Mouse (Mus musculus) monocyte, adult 2 months (primary cell): ENCODE measurements at regions not wholly inside any gene's neighbourhood (a gene's known extent, or its start where the extent isn't known, plus 50 kb on each side); places are given as distances from the start of the nearest gene placed in this dataset.

Experiments used
- DNase-seq, 2 experiments: peaks; one replicate each; pipeline ENCODE4 v3.0.0; 2022; ENCODE audit warnings: low spot score in 2 of 2, low read depth in 1 of 2

DNA sequence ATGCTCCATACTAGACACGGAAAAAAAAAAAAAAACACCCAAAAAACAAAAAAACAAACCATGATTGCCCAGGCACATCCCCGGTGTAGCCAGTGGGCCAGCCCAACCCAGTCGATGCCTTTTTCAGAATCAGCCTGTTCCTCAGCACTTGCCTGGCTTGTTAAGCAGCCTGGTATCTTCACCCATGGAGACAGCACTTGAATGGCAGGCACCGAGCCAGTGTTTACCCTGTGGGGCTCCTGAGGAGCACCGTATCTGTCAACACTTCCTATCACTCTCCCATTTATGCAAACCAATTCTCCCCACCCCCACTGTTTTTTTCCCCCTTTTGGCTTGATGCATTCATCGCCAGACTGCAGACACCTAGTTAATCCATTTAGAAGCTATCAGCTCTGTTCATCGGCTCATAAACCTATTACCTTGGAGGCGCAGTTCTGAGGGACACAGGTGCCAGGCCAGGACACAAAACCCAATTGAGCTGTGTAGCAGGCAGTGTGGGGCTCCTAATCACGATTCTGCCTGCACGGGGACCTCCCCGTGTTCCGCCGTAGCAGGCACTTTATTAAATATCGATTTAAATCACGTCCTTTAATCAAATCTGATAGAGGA is 537.8 kb downstream of the Ofcc1 start:
- no peak for DNase-seq

DNA sequence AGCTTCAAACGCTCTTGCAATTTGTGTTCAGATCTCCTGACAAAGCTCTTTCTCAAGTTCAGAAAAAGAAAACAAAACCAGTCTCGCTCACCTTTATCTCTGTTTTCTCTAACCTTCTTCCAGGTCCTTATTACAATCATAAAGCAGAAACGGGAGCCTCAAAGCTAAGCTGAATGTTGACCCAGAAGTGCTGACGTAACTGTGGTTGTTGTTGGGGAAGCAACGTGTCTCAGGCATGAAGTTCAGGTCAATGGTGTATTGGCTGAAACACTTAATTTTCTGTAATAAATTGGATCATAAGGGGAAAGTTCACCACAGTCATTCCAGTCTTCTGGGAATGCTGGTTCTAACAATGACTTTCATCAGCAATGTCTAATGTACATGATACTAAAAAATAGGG is 586.7 kb downstream of the Ofcc1 start:
- no peak for DNase-seq

- DNase-seq = no peak
These were observed 587.1 kb downstream of the Ofcc1 start for GRCm38 (mm10) chr13:39774111-39774510.

GRCm38 (mm10) chr13:39769228-39769627 is 592.0 kb downstream of the Ofcc1 start:
- DNase-seq = no peak

DNA sequence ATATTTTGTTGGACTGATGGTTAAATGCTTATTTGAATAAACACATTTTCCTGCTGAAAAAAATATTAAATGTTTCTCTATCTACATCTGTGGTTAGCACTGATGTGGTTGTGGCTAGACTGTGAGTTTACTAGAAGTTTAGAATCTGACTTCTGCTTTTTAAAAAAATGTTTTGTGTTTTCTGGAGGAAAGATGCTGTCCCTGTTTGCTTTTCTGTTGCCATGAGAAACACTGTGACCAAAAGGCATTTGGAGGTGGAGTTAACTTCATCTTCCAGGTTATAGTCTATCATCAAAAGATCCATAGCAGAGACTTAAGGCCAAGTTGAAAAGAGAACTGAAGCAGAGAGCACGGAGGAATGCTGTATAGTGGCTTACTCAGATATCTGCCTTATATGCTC is 594.4 kb downstream of the Ofcc1 start:
- DNase-seq = no peak
